Mouse (Mus musculus): Measurements from ENCODE around the gene BC030499.
A peak's percentile ranks its signal among the peaks of the same experiment; 100 is the strongest.
"Not testable (repeated sequence)": the region's sequence is repeated elsewhere in the genome, so short reads cannot be mapped to it uniquely, and the experiment has no call there.

Gene BC030499

DNA sequence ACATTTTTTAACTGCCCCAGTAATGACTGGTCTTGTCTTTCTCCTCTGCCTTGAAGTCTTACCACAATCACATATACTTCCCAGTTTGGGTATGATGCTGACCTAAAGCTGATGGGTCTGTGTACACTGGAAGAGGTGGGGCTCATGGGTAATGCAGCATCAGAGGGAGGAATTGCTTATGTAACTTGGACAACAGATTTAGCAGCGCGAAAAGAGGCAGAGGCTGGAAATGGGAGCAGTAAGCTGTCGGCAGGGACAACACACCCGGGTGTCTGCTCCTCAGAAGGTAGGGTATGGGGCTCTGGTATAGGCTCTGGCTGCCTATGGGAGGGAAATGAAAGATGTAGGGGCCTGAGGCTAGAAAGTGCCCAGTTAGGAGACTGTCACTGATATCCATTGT lies at the start of gene BC030499:
BC030499 (plus strand) TSS at position 188 of the 400 bp plus-strand sequence.
- no peak for DNase-seq

DNA sequence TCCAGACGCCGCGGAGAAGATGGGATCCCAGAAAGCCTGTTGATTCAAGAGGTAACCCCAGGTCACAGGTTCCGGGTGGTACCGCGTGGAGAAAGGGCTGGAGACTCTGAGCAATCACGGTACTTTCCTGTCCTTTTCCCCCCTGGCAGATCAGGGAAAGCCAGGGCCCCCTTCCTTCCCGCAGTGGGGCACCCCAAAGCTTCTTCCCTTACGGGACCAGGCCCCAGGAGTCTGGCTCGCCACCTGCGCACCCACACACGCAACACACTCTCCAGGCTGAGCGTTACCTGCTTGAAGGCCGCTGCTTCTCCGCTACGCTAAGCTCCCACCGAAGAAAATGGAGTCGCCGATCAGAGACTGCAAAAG lies 45.4 kb upstream of the BC030499 start:
- DNase-seq = peak; percentile 19

DNA sequence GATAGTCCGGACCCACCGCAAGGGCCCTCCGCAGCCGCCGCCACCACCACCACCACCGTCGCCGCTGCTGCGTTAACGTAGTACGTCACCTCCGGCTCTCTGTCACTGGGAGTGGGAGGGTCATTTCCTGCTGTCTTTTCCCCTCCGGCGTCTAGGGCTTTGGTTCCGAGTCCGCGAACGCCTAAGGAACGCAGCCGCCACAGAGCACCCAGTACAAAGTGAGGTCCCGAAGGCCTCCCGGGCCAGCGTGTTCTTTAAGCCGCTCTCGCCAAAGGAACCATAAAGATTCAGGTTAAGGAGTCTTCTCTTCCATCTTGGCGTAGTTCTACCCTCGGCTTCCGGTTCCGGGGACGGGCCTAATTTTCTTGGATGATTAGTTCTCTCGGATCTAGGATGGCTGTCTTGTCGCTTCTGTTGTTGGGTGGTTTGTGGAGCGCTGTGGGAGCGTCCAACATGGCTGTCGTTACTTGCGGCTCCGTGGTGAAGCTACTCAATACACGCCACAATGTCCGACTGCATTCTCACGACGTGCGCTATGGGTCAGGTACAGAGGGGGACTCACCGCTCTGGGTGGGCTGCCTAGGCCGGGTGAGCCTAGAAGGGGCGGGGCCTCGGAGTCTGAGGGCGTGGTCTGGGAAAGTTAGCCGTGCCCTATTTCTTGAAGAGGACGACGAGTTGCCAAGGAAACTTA lies 44.9 kb upstream of the BC030499 start, which contains the start of the genes Sdf2 and Supt6:
Sdf2 (plus strand) TSS at position 120 of the 691 bp plus-strand sequence.
Supt6 (minus strand) TSS at position 361 of the 691 bp plus-strand sequence.
- peak; percentile 91 for DNase-seq

DNA sequence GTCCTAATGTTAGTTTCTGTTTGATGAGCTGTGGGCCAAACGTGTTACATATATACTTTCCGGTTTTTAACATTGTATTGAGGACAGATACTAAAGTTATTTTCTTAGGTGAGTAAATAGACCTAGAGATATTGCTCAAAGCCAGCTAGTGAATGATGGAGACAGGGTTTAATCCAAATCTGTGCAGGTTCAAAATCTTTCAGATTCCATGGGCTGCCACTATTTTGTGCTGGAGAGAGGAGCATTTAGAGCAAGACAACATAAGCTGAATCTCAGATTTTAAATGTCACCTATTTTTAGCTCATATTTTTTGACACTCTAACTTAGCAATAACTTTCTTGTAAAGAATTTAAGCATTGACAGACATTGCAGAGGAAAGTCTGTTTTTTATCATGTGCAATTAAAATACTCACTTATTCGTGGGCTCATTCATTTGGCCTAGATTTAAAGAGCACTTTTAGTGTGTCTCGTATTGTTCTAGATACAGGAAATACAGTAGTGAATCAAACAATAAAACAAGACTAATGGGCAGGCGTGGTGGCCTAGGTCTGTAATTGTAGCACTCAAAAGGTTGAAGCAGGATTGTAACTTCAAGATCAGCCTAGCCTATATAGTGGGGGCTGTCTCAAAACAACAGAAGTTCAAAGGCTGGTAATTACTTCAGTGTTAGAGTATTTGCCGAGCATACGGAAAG lies 44.2 kb upstream of the BC030499 start:
- DNase-seq = no peak

DNA sequence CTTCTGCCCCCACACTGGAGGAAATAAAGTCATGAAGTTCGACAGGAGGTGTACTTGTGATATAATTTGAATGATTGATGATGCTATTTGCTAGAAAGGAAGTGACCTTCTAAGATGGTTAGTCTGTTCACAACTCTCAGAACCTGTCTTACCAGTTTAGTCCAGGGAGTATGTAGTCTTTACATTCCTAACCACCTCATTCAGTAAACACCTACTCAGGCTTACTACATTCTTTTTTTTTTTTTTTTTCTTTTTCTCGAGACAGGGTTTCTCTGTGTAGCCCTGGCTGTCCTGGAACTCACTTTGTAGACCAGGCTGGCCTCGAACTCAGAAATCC lies 43.7 kb upstream of the BC030499 start:
- DNase-seq = no peak

DNA sequence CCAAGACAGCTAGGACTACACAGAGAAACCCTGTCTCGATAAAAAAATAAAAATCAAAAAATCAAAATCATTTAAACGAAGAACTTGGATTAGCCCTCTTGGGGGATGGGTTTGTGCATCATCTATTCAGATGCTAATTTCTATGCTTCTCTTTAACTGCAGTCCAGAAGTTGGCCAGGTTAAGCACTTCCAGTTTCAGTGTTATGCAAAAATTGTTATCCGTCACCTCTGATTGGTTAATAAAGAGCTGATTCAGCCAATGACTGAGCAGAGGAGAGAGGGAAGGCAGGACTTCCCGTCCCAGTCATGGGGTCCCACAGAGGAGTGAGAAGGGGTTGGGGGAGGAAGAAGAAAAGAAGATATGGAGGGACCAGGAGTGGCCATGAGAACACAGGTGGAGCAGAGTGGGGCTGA lies 42.9 kb upstream of the BC030499 start:
- no peak for DNase-seq

DNA sequence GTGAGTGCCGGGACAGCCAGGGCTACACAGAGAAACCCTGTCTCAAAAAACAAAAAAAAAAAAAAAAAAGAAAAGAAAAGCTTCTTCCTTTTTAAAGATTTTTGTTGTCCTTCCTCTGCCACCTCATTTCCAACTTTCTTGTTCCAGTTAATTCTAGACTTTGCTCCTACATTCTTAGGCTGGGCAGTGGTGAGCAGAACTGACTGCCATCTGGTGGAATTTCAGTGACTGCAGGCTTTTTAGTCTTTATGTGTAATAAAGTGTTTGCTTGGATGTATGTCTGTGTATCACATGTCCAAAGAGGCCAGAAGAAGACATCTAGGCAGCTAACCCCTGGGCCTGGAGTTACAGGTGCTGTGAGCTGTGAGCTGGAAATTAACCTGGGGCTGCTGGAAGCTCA lies 34.0 kb upstream of the BC030499 start:
- no peak for DNase-seq

DNA sequence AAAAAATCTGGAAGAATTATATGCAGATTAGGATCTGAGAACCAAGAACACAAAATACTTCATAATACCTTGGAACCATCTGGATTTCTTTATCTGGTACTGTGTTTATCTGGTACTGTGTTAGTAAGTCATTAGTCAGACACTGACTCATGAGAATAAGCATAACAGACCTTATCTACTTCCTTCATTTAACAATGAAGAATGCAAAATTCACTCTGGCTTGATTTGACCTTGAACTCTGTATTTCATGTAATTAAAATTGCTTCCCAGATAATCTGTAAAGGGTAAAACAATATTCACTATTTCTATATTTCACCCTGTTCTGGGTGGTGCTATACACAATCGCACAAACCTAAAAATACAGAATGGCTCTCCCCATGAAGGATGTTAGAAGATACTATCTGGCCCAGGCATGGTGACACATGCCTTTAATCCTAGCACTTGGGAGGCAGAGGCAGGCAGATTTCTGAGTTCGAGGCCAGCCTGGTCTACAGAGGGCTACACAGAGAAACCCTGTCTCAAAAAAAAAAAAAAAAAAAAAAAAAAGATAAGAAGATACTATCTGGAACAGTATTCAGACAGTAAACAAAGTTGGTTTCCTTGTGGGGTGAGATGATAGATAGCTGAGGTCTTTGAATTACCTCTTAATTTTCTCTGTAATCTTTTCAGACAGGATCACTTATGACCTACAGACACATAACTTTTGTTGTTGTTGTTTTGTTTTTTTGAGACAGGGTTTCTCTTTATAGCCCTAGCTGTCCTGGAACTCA lies 30.0 kb upstream of the BC030499 start:
- no peak for DNase-seq

DNA sequence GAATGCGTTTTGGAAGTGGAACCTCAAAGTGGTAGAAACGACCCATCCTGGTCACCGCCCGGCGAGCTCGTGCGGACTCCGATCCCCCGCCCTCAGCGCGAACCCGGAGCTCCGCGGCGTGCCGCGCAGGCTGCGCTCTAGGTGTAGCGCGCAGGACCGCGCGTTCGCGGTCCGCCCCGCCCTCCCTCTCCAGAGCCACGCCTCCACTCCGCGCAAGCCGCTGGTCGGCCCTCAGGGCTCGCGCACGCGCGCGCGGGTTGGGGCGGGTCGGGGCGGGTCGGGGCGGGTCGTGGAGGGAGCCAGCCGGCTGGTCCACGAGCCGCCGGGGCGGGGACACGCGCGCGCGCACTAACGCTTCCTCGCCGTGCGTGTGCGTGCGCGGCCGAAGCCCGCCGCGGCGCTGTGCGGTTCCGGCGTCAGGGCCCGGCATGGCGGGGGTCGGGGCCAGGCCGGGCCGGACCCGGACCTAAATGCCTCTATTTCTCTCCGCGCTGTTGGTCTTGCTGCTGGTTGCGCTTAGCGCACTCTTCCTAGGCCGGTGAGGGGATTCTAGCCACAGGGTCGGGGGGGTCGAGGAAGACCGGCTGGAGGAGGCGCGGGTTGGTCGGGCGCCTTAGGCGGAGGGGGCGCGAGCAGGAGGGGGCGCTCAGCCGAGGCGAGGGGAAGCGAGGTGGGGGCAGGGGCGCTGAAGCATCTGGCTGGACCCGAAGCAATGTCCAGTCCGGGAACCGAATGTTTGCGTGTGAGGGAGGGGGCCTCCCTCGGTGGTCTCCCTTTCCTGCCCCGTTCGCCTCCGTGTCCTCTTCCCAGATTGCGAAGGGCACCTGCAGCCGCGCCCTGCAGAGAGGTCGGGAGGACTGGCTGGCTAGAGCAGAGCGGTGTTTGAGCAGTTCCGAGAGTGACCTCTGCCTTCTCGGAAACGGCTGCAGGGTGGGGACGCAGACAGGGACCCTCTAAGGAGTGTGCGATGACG lies 29.0 kb upstream of the BC030499 start, which contains the start of gene 2610507B11Rik:
2610507B11Rik (plus strand) TSS at position 373 of the 973 bp plus-strand sequence.
- DNase-seq = peak; percentile 90

DNA sequence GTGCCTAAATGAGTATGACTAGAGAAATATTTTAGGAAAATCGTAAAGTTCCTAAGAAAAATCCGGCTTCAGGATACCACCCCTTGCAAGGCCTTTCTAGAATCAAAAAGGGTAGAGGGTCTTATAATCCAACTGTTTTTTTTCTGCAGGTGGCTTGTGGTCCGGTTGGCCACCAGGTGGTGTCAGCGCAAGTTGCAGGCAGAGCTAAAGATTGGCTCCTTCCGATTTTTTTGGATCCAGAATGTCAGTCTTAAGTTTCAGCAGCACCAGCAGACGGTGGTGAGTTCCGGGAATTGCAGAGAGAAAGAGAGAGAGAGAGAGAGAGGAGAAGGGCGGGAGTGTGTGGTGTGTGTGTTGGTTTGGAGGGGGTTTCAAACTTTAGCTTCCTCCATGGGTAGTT lies 28.1 kb upstream of the BC030499 start:
- DNase-seq = peak; percentile 46

DNA sequence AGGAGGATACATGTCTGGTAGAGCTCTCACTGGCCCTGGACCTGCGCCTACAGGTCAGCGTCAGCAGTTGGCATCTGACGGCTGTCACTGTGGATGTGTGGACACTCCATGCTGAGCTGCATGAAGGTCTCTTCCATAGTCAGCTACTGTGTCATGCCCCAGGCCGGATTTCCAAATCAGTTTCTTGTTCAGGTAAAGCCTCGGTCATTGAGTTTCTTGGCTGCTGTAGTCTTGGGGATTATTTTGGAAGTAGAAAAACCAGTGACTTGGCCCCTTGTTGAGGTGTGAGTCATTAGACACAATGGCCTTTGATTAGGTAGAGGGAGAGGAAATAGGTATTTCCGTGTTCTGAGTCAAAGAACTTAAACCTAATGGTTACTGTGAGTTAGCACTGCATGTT lies 25.1 kb upstream of the BC030499 start:
- no peak for DNase-seq

DNA sequence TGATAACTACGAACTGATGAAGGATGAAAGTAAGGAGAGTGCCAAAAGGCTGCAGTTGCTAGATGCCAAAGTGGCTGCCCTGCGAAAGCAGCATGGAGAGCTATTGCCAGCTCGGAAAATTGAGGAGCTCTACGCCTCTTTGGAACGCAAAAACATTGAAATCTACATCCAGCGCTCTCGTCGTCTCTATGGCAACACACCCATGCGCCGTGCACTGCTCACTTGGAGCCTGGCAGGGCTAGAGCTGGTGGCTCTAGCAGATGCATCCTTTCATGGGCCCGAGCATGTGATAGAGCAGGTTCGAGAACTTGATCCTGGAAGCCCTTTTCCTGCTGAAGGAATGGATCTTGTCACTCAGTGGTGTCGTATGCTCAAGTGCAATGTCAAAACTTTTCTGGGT lies 18.7 kb upstream of the BC030499 start:
- no peak for DNase-seq

DNA sequence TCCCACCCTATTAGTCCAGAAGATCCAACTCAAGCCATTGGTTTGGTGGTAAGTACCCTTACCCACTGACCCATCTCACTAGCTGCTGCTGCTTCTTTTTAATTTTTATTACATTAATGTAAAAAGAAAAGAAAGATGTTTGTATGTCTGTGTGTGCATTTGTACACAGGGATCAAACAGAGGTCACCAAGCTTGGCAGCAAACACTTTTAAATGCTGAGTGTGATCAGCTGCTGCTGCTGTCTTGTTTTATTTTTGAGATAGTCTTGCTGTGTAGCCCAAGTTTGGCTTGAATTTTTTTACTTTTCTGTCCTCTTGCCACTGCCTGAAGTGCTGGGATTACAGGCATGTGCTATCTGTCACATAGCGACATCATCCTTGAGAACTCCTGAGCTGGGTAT lies 15.0 kb upstream of the BC030499 start:
- DNase-seq = no peak

DNA sequence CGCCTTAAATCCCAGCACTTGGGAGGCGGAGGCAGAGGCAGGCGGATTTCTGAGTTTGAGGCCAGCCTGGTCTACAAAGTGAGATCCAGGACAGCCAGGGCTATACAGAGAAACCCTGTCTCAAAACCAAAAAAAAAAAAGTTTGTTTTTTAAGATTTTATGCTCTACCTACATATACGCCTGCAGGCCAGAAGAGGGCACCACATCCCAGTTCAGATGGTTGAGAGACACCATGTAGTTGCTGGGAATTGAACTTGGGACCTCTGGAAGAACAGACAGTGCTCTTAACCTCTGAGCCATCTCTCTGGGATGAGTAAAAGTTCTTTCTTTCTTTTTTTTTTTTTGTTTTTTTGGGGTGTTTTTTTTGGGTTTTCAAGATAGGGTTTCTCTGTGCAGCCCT lies 14.5 kb upstream of the BC030499 start:
- not testable (repeated sequence) for DNase-seq

DNA sequence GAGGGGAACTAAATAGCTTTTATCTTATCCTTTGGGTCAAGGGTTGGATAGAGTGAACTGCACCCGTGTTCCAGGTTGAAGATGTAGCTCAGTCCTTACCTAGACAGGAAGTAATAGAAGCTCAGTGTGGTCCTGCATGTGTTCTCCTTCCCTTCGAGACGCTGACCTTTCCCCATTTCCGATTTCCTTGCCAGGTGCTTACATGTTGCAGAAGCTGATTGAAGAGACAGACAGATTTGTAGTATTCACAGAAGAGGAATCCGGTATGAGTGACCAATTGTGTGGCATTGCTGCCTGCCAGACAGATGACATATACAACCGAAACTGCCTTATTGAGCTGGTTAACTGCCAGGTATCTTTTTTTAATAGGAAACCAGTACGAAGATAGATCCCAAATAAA lies 11.8 kb upstream of the BC030499 start:
- no peak for DNase-seq

DNA sequence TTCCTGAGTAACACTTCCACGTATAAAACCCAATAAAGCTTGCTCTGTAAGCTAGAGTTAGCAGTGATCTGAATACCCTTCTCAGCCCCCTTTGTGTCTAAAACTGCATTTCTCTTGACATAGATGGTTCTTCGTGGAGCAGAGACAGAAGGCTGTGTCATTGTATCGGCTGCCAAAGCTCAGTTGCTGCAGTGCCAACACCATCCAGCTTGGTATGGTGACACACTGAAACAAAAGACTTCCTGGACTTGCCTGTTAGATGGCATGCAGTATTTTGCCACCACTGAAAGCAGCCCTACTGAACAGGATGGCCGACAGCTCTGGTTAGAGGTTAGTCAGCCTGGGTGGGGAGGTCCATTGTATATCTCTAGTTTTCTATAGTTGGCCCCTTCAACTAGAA lies 11.1 kb upstream of the BC030499 start:
- no peak for DNase-seq

DNA sequence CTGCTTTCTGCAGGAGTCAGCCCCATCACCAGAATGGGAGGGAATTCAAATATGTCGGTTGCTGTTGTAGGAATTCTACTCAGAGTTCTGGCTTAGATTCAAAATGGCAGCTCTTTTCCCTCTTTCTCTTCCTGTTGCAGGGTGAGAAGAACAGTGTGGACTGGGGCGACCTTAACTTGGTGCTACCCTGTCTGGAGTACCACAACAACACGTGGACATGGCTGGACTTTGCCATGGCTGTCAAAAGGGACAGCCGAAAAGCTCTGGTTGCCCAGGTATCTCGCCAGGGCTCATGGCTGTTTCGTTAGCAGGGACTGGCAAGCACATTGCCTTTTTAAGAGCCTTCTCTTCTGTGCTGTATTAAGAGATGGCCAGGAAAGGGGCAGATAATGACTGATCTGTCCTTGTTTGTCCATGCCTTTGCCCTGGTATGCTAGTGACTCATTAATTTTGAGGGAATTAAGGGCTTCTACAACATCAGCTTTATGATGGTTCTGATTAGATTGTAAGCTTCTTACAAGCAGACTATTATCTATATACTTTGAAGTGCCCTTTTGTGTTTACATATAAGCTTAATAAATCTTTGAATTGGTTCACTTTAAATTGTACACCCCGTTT lies 1.4 kb upstream of the BC030499 start:
- no peak for DNase-seq

DNA sequence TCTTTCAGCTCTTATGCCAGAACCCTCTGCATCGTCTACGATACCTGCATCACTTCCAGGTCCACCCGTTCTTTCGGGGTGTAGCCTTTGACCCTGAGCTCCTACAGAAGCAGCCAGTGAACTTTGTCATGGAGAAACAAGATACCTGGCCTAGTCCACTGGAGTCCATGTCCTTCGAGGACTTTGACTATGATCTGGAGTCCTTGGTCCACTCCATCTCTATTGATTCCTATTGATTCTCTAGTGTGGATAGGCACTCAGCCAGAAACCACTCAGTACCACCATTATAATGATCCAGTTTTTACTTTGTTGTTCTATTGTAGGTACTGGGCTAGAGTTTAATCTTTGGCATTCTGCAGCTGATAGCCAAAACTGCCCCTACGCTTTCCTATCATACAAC lies 3.9 kb downstream of the BC030499 start:
- DNase-seq = no peak

DNA sequence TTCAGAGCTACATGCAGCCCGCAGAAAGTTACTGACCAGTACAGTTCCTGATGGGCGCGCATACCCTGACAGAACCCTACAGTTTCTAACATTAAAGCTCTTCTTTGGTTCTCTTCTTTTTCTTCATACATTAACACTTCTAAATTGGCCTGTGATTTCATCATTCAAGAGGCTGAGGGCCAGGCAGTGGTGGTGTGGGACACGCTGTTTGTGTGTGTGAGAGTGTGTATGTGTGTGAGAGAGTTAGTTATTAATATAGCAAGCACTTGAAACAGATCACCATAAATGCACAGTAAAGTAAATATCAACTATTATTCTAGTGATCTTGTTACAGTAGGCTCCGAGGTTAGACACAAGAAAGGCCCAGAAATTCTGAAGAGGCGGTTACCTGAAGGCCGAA lies 10.3 kb downstream of the BC030499 start:
- DNase-seq = no peak

DNA sequence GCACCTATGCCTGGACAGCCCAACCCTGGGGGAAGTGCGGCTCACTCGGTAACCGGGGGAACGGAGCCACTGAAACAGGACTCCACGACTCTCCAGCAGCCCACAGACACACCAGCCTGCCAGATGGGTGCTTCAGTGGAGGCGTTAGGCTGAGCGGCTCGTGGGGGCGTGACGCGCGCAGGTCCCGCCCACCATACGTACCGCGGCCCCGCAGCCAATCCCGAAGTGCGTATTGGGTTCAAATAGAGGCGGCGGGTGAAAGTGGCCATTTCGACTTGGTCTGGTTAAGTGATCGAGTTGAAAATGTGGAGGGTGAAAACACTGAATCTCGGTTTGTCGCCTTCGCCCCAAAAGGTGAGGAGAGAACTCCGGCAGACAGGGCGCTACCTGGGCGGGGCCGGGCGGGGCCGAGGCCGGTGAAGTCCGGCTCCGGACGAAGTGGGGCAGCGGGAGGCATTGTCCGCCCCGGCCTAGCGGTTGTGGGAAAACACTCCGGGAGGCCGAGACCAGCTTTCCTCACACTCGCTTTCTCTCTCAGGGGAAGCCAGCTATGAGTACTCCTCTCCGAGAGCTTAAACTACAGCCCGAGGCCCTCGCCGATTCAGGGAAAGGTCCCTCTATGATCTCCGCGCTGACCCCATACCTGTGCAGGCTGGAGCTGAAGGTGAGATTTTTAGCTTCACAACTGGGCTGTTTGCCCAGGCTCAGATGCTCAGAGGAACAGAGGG lies 10.9 kb downstream of the BC030499 start, which contains the start of gene Spag5:
Spag5 (plus strand) TSS at position 173 of the 728 bp plus-strand sequence.
- DNase-seq = peak; percentile 85

DNA sequence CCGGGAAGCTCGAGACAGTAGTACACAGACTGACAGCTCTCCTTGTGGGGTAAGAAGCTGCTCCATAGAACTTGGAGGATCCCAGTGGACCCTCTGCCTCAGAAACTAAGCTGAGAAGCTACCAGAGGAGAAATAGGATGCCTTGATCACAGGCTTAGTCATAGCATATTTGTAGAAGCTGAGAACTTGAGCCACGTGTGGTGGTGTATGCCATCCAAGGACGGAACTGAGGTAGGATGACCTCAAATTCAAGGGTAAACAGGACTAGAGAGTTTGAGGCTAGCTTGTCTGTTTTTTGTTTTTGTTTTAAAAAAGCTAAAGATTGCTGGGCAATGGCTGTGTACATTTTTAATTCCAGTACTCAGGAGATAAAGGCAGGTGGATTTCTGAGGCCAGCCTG lies 14.6 kb downstream of the BC030499 start:
- DNase-seq = no peak
